Mouse (Mus musculus) urinary bladder, postnatal 0 days (tissue): ENCODE results near the gene Ppp1r14a. TPM values are rescaled to one million over a fixed set of nuclear protein-coding genes. Genes with fewer than 3 reads are reported as not detected.

ENCODE experiments used
- polyA plus RNA-seq: library from polyadenylated mRNA; unstranded; fragments of >200 nt; fragmentation: Nextera tagmentation; extraction: Ambion mirVana; gene quantifications from 2 replicates; pipeline ENCODE4 v1.2.1, GENCODE M21; 2015

Ppp1r14a gene
- polyA plus RNA-seq: 350 and 379 TPM in 2 replicates

GRCm38 (mm10) chr7:29288942-29289638 is at the start of gene Ppp1r14a:
TSS of gene Ppp1r14a (plus strand) at chr7:29289308.

GRCm38 (mm10) chr7:29248261-29248841 is 40.8 kb upstream of the Ppp1r14a start, which contains the start of gene 2200002D01Rik:
TSS of gene 2200002D01Rik (minus strand) at chr7:29248466.

GRCm38 (mm10) chr7:29281201-29282073 is 7.7 kb upstream of the Ppp1r14a start, which contains the start of gene Spint2:
TSS of gene Spint2 (minus strand) at chr7:29281912.

GRCm38 (mm10) chr7:29303738-29304462 is 14.8 kb downstream of the Ppp1r14a start, which contains the start of gene Dpf1:
TSS of gene Dpf1 (plus strand) at chr7:29303951.

Other genes with a start within 250 kb of the Ppp1r14a start
- gene Ryr1, start 164.1 kb upstream of the Ppp1r14a start, polyA plus RNA-seq: 0.25 and 0.39 TPM in 2 replicates
- 0.20 and 0.69 TPM in 2 replicates for gene Rasgrp4, start 154.5 kb upstream of the Ppp1r14a start, polyA plus RNA-seq
- 25.0 and 25.9 TPM in 2 replicates for gene Fam98c, start 133.1 kb upstream of the Ppp1r14a start, polyA plus RNA-seq
- gene Ggn, start 119.1 kb upstream of the Ppp1r14a start, polyA plus RNA-seq: 0.40 and 0.85 TPM in 2 replicates
- gene Spred3, start 118.9 kb upstream of the Ppp1r14a start, polyA plus RNA-seq: 1.3 and 1.5 TPM in 2 replicates
- 265 and 273 TPM in 2 replicates for gene Psmd8, start 108.6 kb upstream of the Ppp1r14a start, polyA plus RNA-seq
- 0.71 and 0.74 TPM in 2 replicates for gene Catsperg1, start 75.3 kb upstream of the Ppp1r14a start, polyA plus RNA-seq
- gene Kcnk6, start 56.8 kb upstream of the Ppp1r14a start, polyA plus RNA-seq: 2.2 TPM in 2 replicates
- gene Yif1b, start 51.0 kb upstream of the Ppp1r14a start, polyA plus RNA-seq: 112 and 124 TPM in 2 replicates
- gene 2200002D01Rik, start 40.8 kb upstream of the Ppp1r14a start, polyA plus RNA-seq: 244 and 269 TPM in 2 replicates
- gene Spint2, start 7.4 kb upstream of the Ppp1r14a start, polyA plus RNA-seq: 400 and 411 TPM in 2 replicates
- gene Dpf1, start 14.6 kb downstream of the Ppp1r14a start, polyA plus RNA-seq: 1.5 and 2.1 TPM in 2 replicates
- 8.4 and 8.9 TPM in 2 replicates for gene Sipa1l3, start 229.3 kb downstream of the Ppp1r14a start, polyA plus RNA-seq